Mouse (Mus musculus): ENCODE data around the gene Schip1. TPM values are rescaled to one million over a fixed set of nuclear protein-coding genes. Genes with fewer than 3 reads are reported as not detected.

Gene Schip1
- polyA plus RNA-seq, 1 experiment from 2014 or later: 65.8 TPM

Other genes with a start within 250 kb of the Schip1 start
- not detected in 2 replicates for gene Iqcj, start 172.6 kb upstream of the Schip1 start, polyA plus RNA-seq (2015; fragmentation: Nextera tagmentation; extraction: Ambion mirVana)
- gene Iqschfp, start 172.6 kb upstream of the Schip1 start, polyA plus RNA-seq (2015; fragmentation: Nextera tagmentation; extraction: Ambion mirVana): not detected in 2 replicates